Mouse (Mus musculus) spleen, adult 12 weeks (tissue): ENCODE measurements around the gene Olfr1151.

ENCODE experiments used
- DNase-seq: peaks from one replicate; pipeline ENCODE4 v3.0.0; 2022; ENCODE audit warnings: low spot score

Olfr1151 gene

GRCm38 (mm10) chr2:87855562-87855961 is at the start of gene Olfr1151:
TSS of gene Olfr1151 (plus strand) at chr2:87855862.
- no peak for DNase-seq

DNA sequence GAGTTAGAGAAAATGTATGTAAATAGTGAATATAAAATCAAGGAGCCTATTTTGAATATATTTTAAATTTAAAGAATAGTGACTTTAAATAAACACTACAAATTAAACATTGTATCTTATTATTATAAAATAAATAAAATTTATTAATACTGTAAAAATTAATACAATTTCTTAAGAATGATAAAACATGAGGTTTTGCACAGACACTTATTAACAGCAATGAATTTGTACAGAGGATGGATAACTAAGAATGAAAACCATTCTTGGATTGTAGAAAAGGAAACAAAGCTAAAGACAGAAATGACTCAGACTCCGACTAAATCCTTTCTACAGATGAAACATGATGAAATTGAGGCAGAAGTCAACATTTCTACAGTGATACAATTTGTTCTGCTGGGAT is 46.1 kb upstream of the Olfr1151 start, which contains the start of gene Olfr1145:
TSS of gene Olfr1145 (plus strand) at position 301 of the 400 bp plus-strand sequence.
- DNase-seq = no peak

DNA sequence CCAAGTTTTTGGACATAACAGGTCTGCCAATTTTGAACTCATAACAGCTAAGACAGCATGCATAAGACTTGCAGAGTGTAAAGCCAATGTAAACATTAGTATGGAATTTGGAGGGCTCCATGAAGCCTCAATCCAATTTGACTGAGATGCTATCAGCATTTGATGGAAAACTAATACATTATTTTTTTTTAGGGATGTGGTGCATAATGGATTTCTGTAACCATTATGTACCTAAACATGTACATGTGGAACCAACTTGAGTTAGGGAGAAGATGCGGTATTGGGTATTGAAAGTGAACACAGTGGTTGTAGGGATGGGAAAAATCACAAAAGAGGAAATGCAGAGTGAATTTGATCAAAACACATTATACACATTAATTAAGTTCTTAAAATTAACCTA is 25.4 kb upstream of the Olfr1151 start, which contains the start of gene Olfr1148:
TSS of gene Olfr1148 (plus strand) at position 301 of the 400 bp plus-strand sequence.
- DNase-seq = no peak

DNA sequence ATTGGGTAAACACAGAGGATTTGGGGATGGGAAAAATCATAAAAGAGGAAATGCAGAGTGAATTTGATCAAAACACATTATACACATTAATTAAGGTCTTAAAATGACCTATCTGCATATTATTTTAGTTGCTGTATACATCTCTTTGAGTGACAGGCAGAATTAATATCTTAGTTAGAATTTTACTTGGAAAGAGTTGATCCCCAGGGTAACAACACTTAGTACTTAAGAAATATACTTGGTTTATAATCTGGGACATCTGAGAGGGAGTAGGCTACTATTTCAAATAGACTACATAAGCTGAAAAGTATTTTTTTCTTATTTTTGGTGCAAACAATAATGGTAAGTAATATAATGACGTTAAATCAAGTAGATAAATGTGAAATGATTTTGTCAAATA is 12.0 kb upstream of the Olfr1151 start, which contains the start of gene Olfr1150-ps1:
TSS of gene Olfr1150-ps1 (plus strand) at position 301 of the 400 bp plus-strand sequence.
- no peak for DNase-seq

- DNase-seq = no peak
Measured at GRCm38 (mm10) chr2:87866192-87866591, 10.5 kb downstream of the Olfr1151 start, which contains the start of gene Olfr1152. TSS of gene Olfr1152 (plus strand) at chr2:87866492.

DNA sequence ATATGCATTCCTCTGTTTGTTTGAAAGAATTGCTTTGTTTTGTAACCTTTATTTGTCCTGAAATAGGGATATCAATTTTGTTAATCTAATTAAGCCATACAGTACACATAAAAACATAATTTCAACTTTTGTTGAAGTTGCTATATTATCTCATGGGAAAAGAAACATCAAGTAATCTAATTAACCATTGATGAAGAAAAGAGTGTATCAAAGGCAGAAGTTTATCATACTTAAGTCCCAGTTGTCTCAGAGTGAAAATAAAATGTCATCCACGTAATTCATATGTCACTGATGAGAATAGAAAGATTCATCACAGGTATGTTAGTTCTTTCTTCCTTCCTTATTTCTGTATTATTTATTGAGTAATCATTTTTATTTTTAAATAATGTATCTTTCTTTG is 39.0 kb downstream of the Olfr1151 start, which contains the start of gene Olfr1153:
TSS of gene Olfr1153 (plus strand) at position 301 of the 400 bp plus-strand sequence.
- no peak for DNase-seq

GRCm38 (mm10) chr2:87905066-87905465 is 49.4 kb downstream of the Olfr1151 start, which contains the start of gene Olfr1154:
TSS of gene Olfr1154 (minus strand) at chr2:87905166.
- DNase-seq = no peak
